Mouse (Mus musculus): ENCODE results near the gene Grn. TPM values are rescaled to one million over a fixed set of nuclear protein-coding genes. Genes with fewer than 3 reads are reported as not detected.

Grn gene
- 304 and 432 TPM in 2 replicates for polyA plus RNA-seq (2012; rRNA removed; ENCODE audit: low replicate concordance)

GRCm38 (mm10) chr11:102430121-102431017 lies at the start of gene Grn:
Grn (plus strand) TSS chr11:102430315.

GRCm38 (mm10) chr11:102393238-102393634 lies 36.9 kb upstream of the Grn start, which contains the start of gene Rundc3a:
Rundc3a (plus strand) TSS chr11:102393403.

DNA sequence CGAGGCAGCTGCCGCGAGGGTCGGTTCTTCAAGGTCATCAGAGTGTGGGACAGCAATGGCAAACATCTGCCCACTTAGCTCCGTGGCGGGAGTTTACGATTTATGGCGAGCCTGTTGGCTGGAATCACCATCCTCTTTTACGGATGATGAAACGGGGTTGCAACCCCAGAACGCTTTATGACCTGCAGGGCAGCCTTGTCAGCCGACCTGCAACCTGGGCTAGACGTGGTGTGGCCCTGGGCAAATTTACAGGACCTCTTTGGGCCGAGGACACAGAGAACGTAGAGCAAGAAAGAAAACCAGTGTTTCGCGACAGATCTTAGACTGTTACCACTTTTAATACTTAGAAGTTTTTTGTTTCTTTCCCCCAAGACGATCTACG lies 22.3 kb upstream of the Grn start, which contains the start of gene Slc25a39:
Gene Slc25a39, minus strand, starts transcription at position 113 of the 382 bp plus-strand sequence.

GRCm38 (mm10) chr11:102447497-102447896 lies 17.4 kb downstream of the Grn start, which contains the start of gene Fam171a2:
Fam171a2 (minus strand) TSS chr11:102447682.

DNA sequence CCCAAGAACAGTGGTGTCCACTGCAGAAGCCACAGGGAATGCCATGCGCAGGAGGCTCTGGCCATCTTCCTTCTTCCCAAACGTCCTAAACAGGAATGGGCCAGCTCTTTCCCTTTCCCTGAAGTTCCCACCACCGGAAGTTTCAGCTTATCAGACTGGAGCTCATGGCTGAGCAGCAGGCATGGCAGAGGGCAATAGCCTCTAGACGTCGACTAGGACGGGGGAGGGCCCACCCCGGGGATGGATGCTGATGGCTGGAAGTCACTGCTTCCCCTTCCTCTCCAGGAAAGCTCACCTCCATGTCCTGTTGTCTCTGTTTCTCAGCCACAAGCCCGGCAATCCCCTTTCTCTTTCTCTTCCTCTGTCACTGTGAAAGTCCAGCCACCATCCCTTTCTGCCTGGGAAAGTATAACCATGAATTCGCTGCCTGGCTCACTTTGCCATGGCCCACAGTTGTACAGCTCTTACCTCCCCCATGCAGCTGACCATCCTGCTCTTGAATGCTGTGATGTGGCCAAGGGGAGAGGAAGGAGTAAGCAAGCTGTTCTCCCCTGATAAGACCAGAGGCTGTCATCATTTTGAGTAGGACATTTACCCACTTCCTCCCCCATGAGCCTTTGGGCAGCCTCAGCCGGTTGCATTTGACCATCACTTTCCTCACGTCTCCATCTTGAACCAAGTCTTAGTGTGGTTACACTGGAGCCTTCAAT lies 39.7 kb downstream of the Grn start, which contains the start of gene Itga2b:
Gene Itga2b, minus strand, starts transcription at position 475 of the 710 bp plus-strand sequence.

Other genes with a start within 250 kb of the Grn start
- gene Lsm12, start 245.0 kb upstream of the Grn start, polyA plus RNA-seq (2012; rRNA removed; ENCODE audit: low replicate concordance) = 35.8 and 55.6 TPM in 2 replicates
- 115 and 131 TPM in 2 replicates for gene G6pc3, start 240.7 kb upstream of the Grn start, polyA plus RNA-seq (2012; rRNA removed; ENCODE audit: low replicate concordance)
- 88.0 and 204 TPM in 2 replicates for gene Hdac5, start 200.1 kb upstream of the Grn start, polyA plus RNA-seq (2012; rRNA removed; ENCODE audit: low replicate concordance)
- gene BC030867, start 181.4 kb upstream of the Grn start, polyA plus RNA-seq (2012; rRNA removed; ENCODE audit: low replicate concordance) = 1.2 and 1.4 TPM in 2 replicates
- gene Asb16, start 161.6 kb upstream of the Grn start, polyA plus RNA-seq (2012; rRNA removed; ENCODE audit: low replicate concordance) = 0.50 and 19.4 TPM in 2 replicates
- gene Tmub2, start 145.4 kb upstream of the Grn start, polyA plus RNA-seq (2012; rRNA removed; ENCODE audit: low replicate concordance) = 52.4 and 58.1 TPM in 2 replicates
- 39.6 and 48.4 TPM in 2 replicates for gene Atxn7l3, start 133.7 kb upstream of the Grn start, polyA plus RNA-seq (2012; rRNA removed; ENCODE audit: low replicate concordance)
- 20.5 and 28.1 TPM in 2 replicates for gene Ubtf, start 110.6 kb upstream of the Grn start, polyA plus RNA-seq (2012; rRNA removed; ENCODE audit: low replicate concordance)
- 0.06 TPM in 1 of 2 replicates, not detected in the other for gene Slc4a1, start 64.1 kb upstream of the Grn start, polyA plus RNA-seq (2012; rRNA removed; ENCODE audit: low replicate concordance)
- 4.6 and 10.4 TPM in 2 replicates for gene Rundc3a, start 36.9 kb upstream of the Grn start, polyA plus RNA-seq (2012; rRNA removed; ENCODE audit: low replicate concordance)
- gene Slc25a39, start 22.4 kb upstream of the Grn start, polyA plus RNA-seq (2012; rRNA removed; ENCODE audit: low replicate concordance) = 583 and 649 TPM in 2 replicates
- gene Fam171a2, start 17.4 kb downstream of the Grn start, polyA plus RNA-seq (2012; rRNA removed; ENCODE audit: low replicate concordance) = 22.9 and 40.8 TPM in 2 replicates
- gene Itga2b, start 39.8 kb downstream of the Grn start, polyA plus RNA-seq (2012; rRNA removed; ENCODE audit: low replicate concordance) = 27.3 and 35.8 TPM in 2 replicates
- 17.4 and 19.1 TPM in 2 replicates for gene Gpatch8, start 126.1 kb downstream of the Grn start, polyA plus RNA-seq (2012; rRNA removed; ENCODE audit: low replicate concordance)
- 0.32 and 1.2 TPM in 2 replicates for gene Gm11627, start 149.1 kb downstream of the Grn start, polyA plus RNA-seq (2012; rRNA removed; ENCODE audit: low replicate concordance)
- 21.5 and 45.3 TPM in 2 replicates for gene Fzd2, start 174.1 kb downstream of the Grn start, polyA plus RNA-seq (2012; rRNA removed; ENCODE audit: low replicate concordance)
- not detected in 2 replicates for gene Meioc, start 233.4 kb downstream of the Grn start, polyA plus RNA-seq (2012; rRNA removed; ENCODE audit: low replicate concordance)

Measured in mammary gland, adult 2 months (tissue).